Mouse (Mus musculus): ENCODE results near the gene Igf1. TPM values are rescaled to one million over a fixed set of nuclear protein-coding genes. Genes with fewer than 3 reads are reported as not detected.

Gene Igf1
- polyA plus RNA-seq, 1 experiment from 2014 or later: 80.4 TPM

GRCm38 (mm10) chr10:87913852-87914251 lies 55.8 kb downstream of the Igf1 start:
- Histone ChIP-seq H3K4me2 (no peak overlapping the region), H3K9me3 (ENCODE audit: low read depth, low read length) (no peaks in the 10 kb centered on the region), H3K27me3 (ENCODE audit: insufficient read depth, low read length) (no peaks in the 10 kb centered on the region), H3K36me3 (ENCODE audit: insufficient read depth) (0 out of 2 replicates have a peak, but pooled peaks cover 3% of the 10 kb centered on the region), H3K9ac (no peak overlapping the region), H3K4me3 (ENCODE audit: low read depth, low read length) (no peak overlapping the region), H3K27ac (ENCODE audit: low read depth) (no peak overlapping the region), H3K4me1 (ENCODE audit: insufficient read depth) (no peaks in the 10 kb centered on the region)
- 88% methylated on average over 3 of the region's 3 CpGs for WGBS
- no peak for DNase-seq
- no peak for ATAC-seq (ENCODE audit: insufficient read depth)
- TF ChIP-seq CTCF (IDR thresholded peaks at IDR 0.05; ENCODE audit: low read depth): no peak

GRCm38 (mm10) chr10:87914932-87915331 lies 56.9 kb downstream of the Igf1 start:
- Histone ChIP-seq H3K4me3 (ENCODE audit: low read depth, low read length) (no peak overlapping the region), H3K4me1 (ENCODE audit: insufficient read depth) (no peaks in the 10 kb centered on the region), H3K9me3 (ENCODE audit: low read depth, low read length) (no peaks in the 10 kb centered on the region), H3K27me3 (ENCODE audit: insufficient read depth, low read length) (no peaks in the 10 kb centered on the region), H3K9ac (no peak overlapping the region), H3K27ac (ENCODE audit: low read depth) (no peak overlapping the region), H3K36me3 (ENCODE audit: insufficient read depth) (0 out of 2 replicates have a peak, but pooled peaks cover 3% of the 10 kb centered on the region), H3K4me2 (no peak overlapping the region)
- no peak for DNase-seq
- no peak for ATAC-seq (ENCODE audit: insufficient read depth)
- TF ChIP-seq CTCF (IDR thresholded peaks at IDR 0.05; ENCODE audit: low read depth): no peak
- 53% methylated on average over 10 of the region's 10 CpGs for WGBS

GRCm38 (mm10) chr10:87915782-87916181 lies 57.7 kb downstream of the Igf1 start:
- no peaks in the 10 kb centered on the region for H3K27me3 ChIP-seq (ENCODE audit: insufficient read depth, low read length)
- H3K4me1 ChIP-seq (ENCODE audit: insufficient read depth): no peaks in the 10 kb centered on the region
- H3K27ac ChIP-seq (ENCODE audit: low read depth): no peak overlapping the region
- H3K4me3 ChIP-seq (ENCODE audit: low read depth, low read length): no peak overlapping the region
- H3K4me2 ChIP-seq: no peak overlapping the region
- DNase-seq (no peak), ATAC-seq (ENCODE audit: insufficient read depth) (no peak)
- no peaks in the 10 kb centered on the region for H3K9me3 ChIP-seq (ENCODE audit: low read depth, low read length)
- no peak overlapping the region for H3K9ac ChIP-seq
- 0 out of 2 replicates have a peak, but pooled peaks cover 3% of the 10 kb centered on the region for H3K36me3 ChIP-seq (ENCODE audit: insufficient read depth)
- no peak for TF ChIP-seq CTCF (IDR thresholded peaks at IDR 0.05; ENCODE audit: low read depth)
- 76% methylated on average over 3 of the region's 3 CpGs for WGBS

- 76% methylated on average over 3 of the region's 3 CpGs for WGBS
- Histone ChIP-seq H3K36me3 (ENCODE audit: insufficient read depth) (no peaks in the 10 kb centered on the region), H3K4me1 (ENCODE audit: insufficient read depth) (peaks cover 3% of the 10 kb centered on the region; the same call in 1 of the 2 replicates), H3K4me2 (no peak overlapping the region), H3K9ac (no peak overlapping the region), H3K9me3 (ENCODE audit: low read depth, low read length) (no peaks in the 10 kb centered on the region), H3K4me3 (ENCODE audit: low read depth, low read length) (no peak overlapping the region), H3K27ac (ENCODE audit: low read depth) (no peak overlapping the region), H3K27me3 (ENCODE audit: insufficient read depth, low read length) (no peaks in the 10 kb centered on the region)
- TF ChIP-seq CTCF (IDR thresholded peaks at IDR 0.05; ENCODE audit: low read depth): no peak
- no peak for ATAC-seq (ENCODE audit: insufficient read depth)
- DNase-seq: no peak
These were observed 64.2 kb downstream of the Igf1 start for GRCm38 (mm10) chr10:87922263-87922662.

GRCm38 (mm10) chr10:87926564-87926963 lies 68.5 kb downstream of the Igf1 start:
- TF ChIP-seq CTCF (IDR thresholded peaks at IDR 0.05; ENCODE audit: low read depth): no peak
- no peaks in the 10 kb centered on the region for H3K36me3 ChIP-seq (ENCODE audit: insufficient read depth)
- H3K4me2 ChIP-seq: no peak overlapping the region
- H3K9ac ChIP-seq: no peak overlapping the region
- ATAC-seq (ENCODE audit: insufficient read depth) (no peak), DNase-seq (peak; percentile 2)
- H3K27me3 ChIP-seq (ENCODE audit: insufficient read depth, low read length): no peaks in the 10 kb centered on the region
- no peaks in the 10 kb centered on the region for H3K9me3 ChIP-seq (ENCODE audit: low read depth, low read length)
- peak overlapping the region; percentile 59; the same call in 1 of the 2 replicates for H3K27ac ChIP-seq (ENCODE audit: low read depth)
- no peak overlapping the region for H3K4me3 ChIP-seq (ENCODE audit: low read depth, low read length)
- peaks cover 6% of the 10 kb centered on the region; the same call in 1 of the 2 replicates for H3K4me1 ChIP-seq (ENCODE audit: insufficient read depth)
- 35% methylated on average over 8 of the region's 8 CpGs for WGBS

- ATAC-seq (ENCODE audit: insufficient read depth) (peak; percentile 93), DNase-seq (peak; percentile 91)
- peaks cover 6% of the 10 kb centered on the region; the same call in 1 of the 2 replicates for H3K4me1 ChIP-seq (ENCODE audit: insufficient read depth)
- no peak overlapping the region for H3K4me3 ChIP-seq (ENCODE audit: low read depth, low read length)
- H3K4me2 ChIP-seq: peak overlapping the region; percentile 5; the same call in 1 of the 2 replicates
- no peak for TF ChIP-seq CTCF (IDR thresholded peaks at IDR 0.05; ENCODE audit: low read depth)
- WGBS: 28% methylated on average over 6 of the region's 6 CpGs
- no peaks in the 10 kb centered on the region for H3K27me3 ChIP-seq (ENCODE audit: insufficient read depth, low read length)
- H3K9ac ChIP-seq: no peak overlapping the region
- H3K27ac ChIP-seq (ENCODE audit: low read depth): peak overlapping the region; percentile 59; the same call in 1 of the 2 replicates
- no peaks in the 10 kb centered on the region for H3K36me3 ChIP-seq (ENCODE audit: insufficient read depth)
- no peaks in the 10 kb centered on the region for H3K9me3 ChIP-seq (ENCODE audit: low read depth, low read length)
These were observed 69.1 kb downstream of the Igf1 start for GRCm38 (mm10) chr10:87927131-87927609.

- no peak for DNase-seq
- Histone ChIP-seq H3K4me3 (ENCODE audit: low read depth, low read length) (no peak overlapping the region), H3K4me1 (ENCODE audit: insufficient read depth) (no peaks in the 10 kb centered on the region), H3K4me2 (no peak overlapping the region), H3K9ac (no peak overlapping the region), H3K36me3 (ENCODE audit: insufficient read depth) (no peaks in the 10 kb centered on the region), H3K27ac (ENCODE audit: low read depth) (no peak overlapping the region), H3K9me3 (ENCODE audit: low read depth, low read length) (no peaks in the 10 kb centered on the region), H3K27me3 (ENCODE audit: insufficient read depth, low read length) (no peaks in the 10 kb centered on the region)
- TF ChIP-seq CTCF (IDR thresholded peaks at IDR 0.05; ENCODE audit: low read depth): no peak
- 78% methylated on average over 4 of the region's 4 CpGs for WGBS
- ATAC-seq (ENCODE audit: insufficient read depth): no peak
These were observed 90.1 kb downstream of the Igf1 start for GRCm38 (mm10) chr10:87948192-87948591.
